Mouse (Mus musculus) embryonic facial prominence, embryonic 15.5 days (tissue): ENCODE data around the gene Cds1. TPM values are rescaled to one million over a fixed set of nuclear protein-coding genes. Genes with fewer than 3 reads are reported as not detected.

Experiments used
- ATAC-seq: fragments of 200-750 bp; cut with Nextera tagmentation; 2 replicates; pipeline ENCODE4 v1.8.0; 2017; ENCODE audit warnings: low read depth, moderate TSS enrichment; ENCODE audit not compliant: insufficient number of reproducible peaks, low FRiP score, low TSS enrichment
- H3K27ac ChIP-seq: fragments of 300-500 bp; sonication (generic); replicated peaks from 2 replicates; pipeline ENCODE4 v1.5.1; 2015; ENCODE audit warnings: mild to moderate bottlenecking, inconsistent platforms
- H3K27me3 ChIP-seq: fragments of 300-500 bp; sonication (generic); 2 replicates; pipeline ENCODE4 v1.6.1; 2015; ENCODE audit warnings: inconsistent platforms
- H3K36me3 ChIP-seq: fragments of 300-500 bp; sonication (generic); 2 replicates; pipeline ENCODE4 v1.6.1; 2015; ENCODE audit warnings: mild to moderate bottlenecking, inconsistent platforms
- H3K4me1 ChIP-seq: fragments of 300-500 bp; sonication (generic); 2 replicates; pipeline ENCODE4 v1.6.1; 2015; ENCODE audit warnings: inconsistent platforms
- H3K4me2 ChIP-seq: fragments of 300-500 bp; sonication (generic); replicated peaks from 2 replicates; pipeline ENCODE4 v1.6.1; 2015; ENCODE audit warnings: mild to moderate bottlenecking, inconsistent platforms
- H3K4me3 ChIP-seq: fragments of 300-500 bp; sonication (generic); replicated peaks from 2 replicates; pipeline ENCODE4 v1.5.1; 2015; ENCODE audit warnings: mild to moderate bottlenecking, inconsistent platforms
- H3K9ac ChIP-seq: fragments of 300-500 bp; sonication (generic); 2 replicates; pipeline ENCODE4 v1.6.1; 2015; ENCODE audit warnings: inconsistent platforms
- H3K9me3 ChIP-seq: fragments of 300-500 bp; sonication (generic); replicated peaks from 2 replicates; pipeline ENCODE4 v1.6.1; 2016; ENCODE audit warnings: inconsistent platforms
- whole genome bisulfite sequencing: fragments of 180-500 bp; shearing (Covaris S2); methylation state at CpG from one replicate; pipeline ENCODE4 v1.1.7; 2015; 5-methylcytosine and 5-hydroxymethylcytosine counted together
- polyA plus RNA-seq: library from polyadenylated mRNA; unstranded; fragments of >200 nt; fragmentation: Nextera tagmentation; extraction: Ambion mirVana; gene quantifications from 2 replicates; pipeline ENCODE4 v1.2.1, GENCODE M21; 2015

The Cds1 gene
- polyA plus RNA-seq, 1 experiment from 2014 or later: 19.2 TPM

- Histone ChIP-seq H3K9ac (no peak overlapping the region), H3K9me3 (no peaks in the 10 kb centered on the region), H3K4me1 (no peaks in the 10 kb centered on the region), H3K27me3 (no peaks in the 10 kb centered on the region), H3K4me2 (no peak overlapping the region), H3K36me3 (peaks cover 89% of the 10 kb centered on the region), H3K27ac (no peak overlapping the region), H3K4me3 (no peak overlapping the region)
- no peak for ATAC-seq
- WGBS: 91% methylated on average over 7 of the region's 7 CpGs
Observed at GRCm38 (mm10) chr5:101851133-101851532, 86.2 kb downstream of the Cds1 start.

DNA sequence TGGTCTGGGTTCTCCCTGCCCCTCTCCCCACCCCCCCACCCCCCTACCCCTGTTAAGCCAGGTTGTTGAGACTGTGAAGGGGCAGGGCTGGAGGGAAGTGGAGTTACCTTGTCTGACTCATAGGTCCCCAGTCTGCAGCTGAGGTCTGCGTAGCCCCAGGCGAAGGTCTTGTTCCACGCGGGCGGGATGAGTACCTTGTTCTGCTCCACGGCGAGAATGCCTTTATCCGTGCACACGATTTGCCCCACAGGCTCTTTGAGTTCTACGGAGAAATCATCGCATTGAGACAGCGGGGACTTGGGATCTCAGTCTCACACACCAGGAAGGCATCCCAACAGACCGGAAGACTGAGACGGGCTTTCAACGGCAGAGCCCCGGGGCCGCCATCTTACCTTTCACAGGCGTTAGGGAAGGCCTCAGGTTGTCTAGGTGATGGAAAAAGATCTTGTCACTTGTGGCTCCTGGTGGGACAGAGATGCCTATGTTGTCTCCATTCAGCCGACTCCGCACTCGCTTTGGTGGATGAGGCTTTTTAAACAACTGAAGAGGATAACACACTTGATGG is 87.3 kb downstream of the Cds1 start:
- no peak overlapping the region for H3K9ac ChIP-seq
- no peak overlapping the region for H3K4me2 ChIP-seq
- no peaks in the 10 kb centered on the region for H3K4me1 ChIP-seq
- H3K4me3 ChIP-seq: no peak overlapping the region
- H3K9me3 ChIP-seq: no peaks in the 10 kb centered on the region
- no peak overlapping the region for H3K27ac ChIP-seq
- no peak for ATAC-seq
- peaks cover 82% of the 10 kb centered on the region for H3K36me3 ChIP-seq
- no peaks in the 10 kb centered on the region for H3K27me3 ChIP-seq
- 86% methylated on average over 21 of the region's 21 CpGs for WGBS

GRCm38 (mm10) chr5:101854100-101854499 is 89.2 kb downstream of the Cds1 start:
- no peaks in the 10 kb centered on the region for H3K27me3 ChIP-seq
- 95% methylated on average over 11 of the region's 11 CpGs for WGBS

DNA sequence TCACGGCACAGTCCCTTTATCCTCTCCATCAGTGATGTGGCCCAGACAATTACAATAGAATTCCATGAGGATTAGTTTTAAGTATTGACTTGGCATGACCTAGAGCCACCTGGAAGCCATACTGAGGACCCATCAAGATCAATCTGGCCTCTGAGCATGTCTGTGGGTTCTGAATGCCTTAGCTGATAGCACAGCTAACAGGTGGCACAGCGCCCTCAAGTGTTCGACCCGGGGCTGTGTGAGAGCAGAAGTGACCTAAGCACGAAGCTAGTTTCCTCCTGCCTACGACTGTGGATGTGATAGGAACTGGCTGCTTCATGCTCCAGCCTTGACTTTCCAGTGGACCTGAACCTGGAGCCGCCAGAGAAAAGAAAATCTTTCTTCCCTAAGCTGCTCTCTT is 89.7 kb downstream of the Cds1 start:
- 88% methylated on average over 7 of the region's 7 CpGs for WGBS
- no peak overlapping the region for H3K9ac ChIP-seq
- no peak overlapping the region for H3K4me2 ChIP-seq
- no peak overlapping the region for H3K27ac ChIP-seq
- H3K4me1 ChIP-seq: no peaks in the 10 kb centered on the region
- ATAC-seq: no peak
- peaks cover 82% of the 10 kb centered on the region for H3K36me3 ChIP-seq
- H3K4me3 ChIP-seq: no peak overlapping the region
- no peaks in the 10 kb centered on the region for H3K27me3 ChIP-seq
- no peaks in the 10 kb centered on the region for H3K9me3 ChIP-seq

More at GRCm38 (mm10) chr5:101854100-101854499, 89.2 kb downstream of the Cds1 start:
- no peaks in the 10 kb centered on the region for H3K4me1 ChIP-seq
- no peak overlapping the region for H3K4me3 ChIP-seq
- H3K9ac ChIP-seq: no peak overlapping the region
- peaks cover 81% of the 10 kb centered on the region for H3K36me3 ChIP-seq
- ATAC-seq: no peak; the same call in 1 of the 2 replicates
- H3K4me2 ChIP-seq: no peak overlapping the region
- H3K9me3 ChIP-seq: no peaks in the 10 kb centered on the region
- H3K27ac ChIP-seq: no peak overlapping the region

GRCm38 (mm10) chr5:101855475-101855874 is 90.5 kb downstream of the Cds1 start:
- ATAC-seq: no peak
- Histone ChIP-seq H3K9ac (no peak overlapping the region), H3K27me3 (no peaks in the 10 kb centered on the region), H3K27ac (no peak overlapping the region), H3K36me3 (peaks cover 86% of the 10 kb centered on the region), H3K4me3 (no peak overlapping the region), H3K4me2 (no peak overlapping the region), H3K9me3 (no peaks in the 10 kb centered on the region), H3K4me1 (no peaks in the 10 kb centered on the region)
- WGBS: 92% methylated on average over 16 of the region's 16 CpGs

GRCm38 (mm10) chr5:101858891-101859436 is 94.0 kb downstream of the Cds1 start:
- H3K27ac ChIP-seq: no peak overlapping the region
- no peaks in the 10 kb centered on the region for H3K4me1 ChIP-seq
- H3K4me3 ChIP-seq: no peak overlapping the region
- H3K4me2 ChIP-seq: no peak overlapping the region
- H3K27me3 ChIP-seq: no peaks in the 10 kb centered on the region
- H3K9me3 ChIP-seq: no peaks in the 10 kb centered on the region
- no peak for ATAC-seq
- H3K9ac ChIP-seq: no peak overlapping the region
- 88% methylated on average over 10 of the region's 10 CpGs for WGBS
- peaks cover 85% of the 10 kb centered on the region for H3K36me3 ChIP-seq

DNA sequence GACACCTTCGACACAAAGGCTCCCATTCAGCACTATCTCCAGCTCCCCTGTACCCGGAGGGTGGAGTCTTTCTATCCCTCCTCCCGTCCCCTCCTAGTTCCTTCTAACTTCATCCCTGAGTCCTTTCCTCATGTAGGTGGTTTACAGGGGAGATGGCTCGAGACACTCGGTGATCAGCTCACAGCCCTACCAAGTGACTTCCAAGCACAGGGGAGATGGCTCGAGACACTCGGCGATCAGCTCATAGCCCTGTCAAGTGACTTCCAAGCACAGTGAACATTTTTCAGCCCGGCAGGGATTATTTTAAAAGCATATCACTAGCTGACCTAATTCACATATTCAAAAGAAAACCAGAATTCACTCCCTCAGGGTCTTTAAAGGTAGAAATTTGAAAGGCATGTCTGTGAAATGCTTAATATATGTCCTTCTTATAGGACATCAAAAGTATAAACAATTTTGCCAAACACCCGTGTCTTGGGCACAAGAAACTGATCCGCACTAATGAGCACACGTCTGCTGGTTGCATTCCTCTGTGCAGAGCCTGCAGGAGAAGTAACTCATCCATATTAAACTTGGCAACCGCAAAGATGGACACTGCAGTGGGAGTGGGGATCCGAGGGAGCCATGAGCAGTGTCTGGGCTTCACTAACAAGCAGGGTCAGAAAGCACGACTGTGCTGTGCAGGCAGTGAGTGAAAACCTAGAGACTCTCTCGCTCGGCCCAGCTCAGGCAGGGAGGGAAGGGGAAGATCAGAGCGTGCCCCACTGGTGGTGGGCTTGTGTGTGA is 97.0 kb downstream of the Cds1 start:
- Histone ChIP-seq H3K9ac (no peak overlapping the region), H3K27ac (no peak overlapping the region), H3K9me3 (no peaks in the 10 kb centered on the region), H3K4me2 (no peak overlapping the region), H3K4me3 (no peak overlapping the region), H3K27me3 (no peaks in the 10 kb centered on the region), H3K36me3 (peaks cover 87% of the 10 kb centered on the region), H3K4me1 (no peaks in the 10 kb centered on the region)
- ATAC-seq: no peak
- 78% methylated on average over 18 of the region's 18 CpGs for WGBS

DNA sequence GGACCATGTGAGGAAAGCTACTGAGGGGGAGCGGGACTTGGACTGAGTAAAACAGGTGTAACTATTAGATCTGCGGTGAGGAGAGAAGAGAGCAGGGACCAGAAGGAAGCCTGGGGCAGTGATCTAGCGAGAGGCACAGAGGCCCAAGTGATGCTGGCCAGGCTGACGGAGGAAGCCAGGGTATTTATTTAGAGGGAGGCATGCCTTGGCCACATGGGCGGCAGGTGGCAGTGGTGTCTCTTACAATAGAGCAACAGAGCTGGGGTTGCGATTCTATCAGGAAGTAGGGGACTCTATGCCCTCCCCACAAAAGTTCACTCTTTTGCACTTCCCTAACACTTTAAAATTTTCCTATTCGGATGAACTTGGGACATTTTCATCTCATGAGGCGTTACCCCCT is 97.7 kb downstream of the Cds1 start:
- 89% methylated on average over 8 of the region's 8 CpGs for WGBS
- H3K36me3 ChIP-seq: peaks cover 84% of the 10 kb centered on the region
- no peak for ATAC-seq

DNA sequence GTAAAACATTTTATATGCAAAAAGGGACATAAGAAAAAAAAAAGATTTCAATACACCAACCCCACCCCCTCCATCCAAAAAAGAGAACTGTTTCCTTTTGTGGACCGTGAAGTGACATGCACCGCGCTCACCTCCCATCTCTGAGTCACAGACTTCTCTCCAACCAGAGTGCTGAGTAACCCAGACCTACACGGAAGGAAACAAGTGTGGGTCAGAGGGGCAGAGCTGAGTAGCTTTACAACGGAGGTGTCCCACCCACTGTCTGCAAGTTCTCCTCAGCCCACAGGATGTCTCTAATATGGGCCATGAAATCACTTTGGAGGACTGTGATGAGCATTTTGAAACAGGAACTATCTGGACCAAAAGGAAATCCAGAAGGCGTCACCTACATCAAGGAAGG is 99.0 kb downstream of the Cds1 start:
- Histone ChIP-seq H3K9me3 (no peaks in the 10 kb centered on the region), H3K4me1 (no peaks in the 10 kb centered on the region), H3K36me3 (peaks cover 85% of the 10 kb centered on the region), H3K4me3 (no peak overlapping the region), H3K4me2 (no peak overlapping the region), H3K9ac (no peak overlapping the region), H3K27me3 (no peaks in the 10 kb centered on the region), H3K27ac (no peak overlapping the region)
- 85% methylated on average over 6 of the region's 6 CpGs for WGBS
- ATAC-seq: no peak

More for the DNA sequence above, 97.7 kb downstream of the Cds1 start:
- Histone ChIP-seq H3K27ac (no peak overlapping the region), H3K4me2 (no peak overlapping the region), H3K4me3 (no peak overlapping the region), H3K9ac (no peak overlapping the region), H3K9me3 (no peaks in the 10 kb centered on the region), H3K4me1 (no peaks in the 10 kb centered on the region), H3K27me3 (no peaks in the 10 kb centered on the region)

GRCm38 (mm10) chr5:101866722-101867121 is 101.8 kb downstream of the Cds1 start:
- Histone ChIP-seq H3K4me1 (no peaks in the 10 kb centered on the region), H3K27ac (no peak overlapping the region), H3K4me2 (no peak overlapping the region), H3K9me3 (no peaks in the 10 kb centered on the region), H3K9ac (no peak overlapping the region), H3K27me3 (no peaks in the 10 kb centered on the region), H3K4me3 (no peak overlapping the region), H3K36me3 (peaks cover 88% of the 10 kb centered on the region)
- no peak for ATAC-seq
- WGBS: 81% methylated on average over 2 of the region's 2 CpGs
